Mouse (Mus musculus): ENCODE data around the gene Jak3. TPM values are rescaled to one million over a fixed set of nuclear protein-coding genes. Genes with fewer than 3 reads are reported as not detected.
A peak's percentile ranks its signal among the peaks of the same experiment; 100 is the strongest.

Jak3 gene
- total RNA-seq, 2 experiments from 2014 or later = 5.0 to 6.5 TPM

- DNase-seq (ENCODE audit: low spot score in 2 of 2) = peak; percentile 74 to 82
Observed at GRCm38 (mm10) chr8:71660325-71661120, 15.6 kb upstream of the Jak3 start.

GRCm38 (mm10) chr8:71665331-71666130 is 10.6 kb upstream of the Jak3 start:
- DNase-seq (ENCODE audit: low spot score in 2 of 2) = peak in 1 of 2 experiments; percentile 54

- no peak for DNase-seq (ENCODE audit: low spot score in 2 of 2)
Observed at GRCm38 (mm10) chr8:71666855-71667254, 9.2 kb upstream of the Jak3 start.

GRCm38 (mm10) chr8:71667256-71667655 is 8.8 kb upstream of the Jak3 start:
- no peak for DNase-seq (ENCODE audit: low spot score in 2 of 2)

- DNase-seq (ENCODE audit: low spot score in 2 of 2) = no peak
Observed at GRCm38 (mm10) chr8:71668220-71668975, 7.7 kb upstream of the Jak3 start.

GRCm38 (mm10) chr8:71670198-71670597 is 5.9 kb upstream of the Jak3 start:
- DNase-seq (ENCODE audit: low spot score in 2 of 2) = no peak

GRCm38 (mm10) chr8:71670621-71671548 is 5.2 kb upstream of the Jak3 start:
- DNase-seq (ENCODE audit: low spot score in 2 of 2) = no peak

- DNase-seq (ENCODE audit: low spot score in 2 of 2) = peak; percentile 91
Observed at GRCm38 (mm10) chr8:71671549-71671965, 4.5 kb upstream of the Jak3 start, which contains the start of gene Unc13a. Gene Unc13a (minus strand): TSS chr8:71671757.

GRCm38 (mm10) chr8:71672168-71672735 is 3.8 kb upstream of the Jak3 start:
- DNase-seq (ENCODE audit: low spot score in 2 of 2) = no peak

GRCm38 (mm10) chr8:71674071-71674470 is 2.0 kb upstream of the Jak3 start:
- no peak for DNase-seq (ENCODE audit: low spot score in 2 of 2)

GRCm38 (mm10) chr8:71675456-71676019 is 558 bp upstream of the Jak3 start:
- no peak for DNase-seq (ENCODE audit: low spot score in 2 of 2)

GRCm38 (mm10) chr8:71676803-71677202 is 707 bp downstream of the Jak3 start:
- DNase-seq (ENCODE audit: low spot score in 2 of 2) = no peak

GRCm38 (mm10) chr8:71677555-71677954 is 1.5 kb downstream of the Jak3 start:
- DNase-seq (ENCODE audit: low spot score in 2 of 2) = no peak

GRCm38 (mm10) chr8:71678216-71678615 is 2.1 kb downstream of the Jak3 start:
- no peak for DNase-seq (ENCODE audit: low spot score in 2 of 2)

- no peak for DNase-seq (ENCODE audit: low spot score in 2 of 2)
Observed at GRCm38 (mm10) chr8:71679116-71679515, 3.0 kb downstream of the Jak3 start.

GRCm38 (mm10) chr8:71679550-71680168 is 3.6 kb downstream of the Jak3 start:
- no peak for DNase-seq (ENCODE audit: low spot score in 2 of 2)

- no peak for DNase-seq (ENCODE audit: low spot score in 2 of 2)
Observed at GRCm38 (mm10) chr8:71680471-71680870, 4.4 kb downstream of the Jak3 start.

- no peak for DNase-seq (ENCODE audit: low spot score in 2 of 2)
Observed at GRCm38 (mm10) chr8:71681369-71681915, 5.3 kb downstream of the Jak3 start.

GRCm38 (mm10) chr8:71682832-71683231 is 6.7 kb downstream of the Jak3 start:
- no peak for DNase-seq (ENCODE audit: low spot score in 2 of 2)

All from gastrocnemius, postnatal 4 days (tissue).